Mouse (Mus musculus): ENCODE measurements around the gene Mbtps2. TPM values are rescaled to one million over a fixed set of nuclear protein-coding genes. Genes with fewer than 3 reads are reported as not detected.

Mbtps2 gene
- polyA plus RNA-seq, 1 experiment from 2014 or later: 20.1 TPM

GRCm38 (mm10) chrX:157491145-157491935, 107.2 kb downstream of the Mbtps2 start:
- peak overlapping the region; percentile 63 for H3K4me3 ChIP-seq (replicated peaks; ENCODE audit: low read length)
- no peaks in the 10 kb centered on the region for H3K36me3 ChIP-seq (ENCODE audit: control insufficient read depth, insufficient read depth, low read length)
- H3K9ac ChIP-seq (ENCODE audit: low read length): peak overlapping the region; percentile 78
- peak; percentile 49 for ATAC-seq (ENCODE audit: insufficient read depth, low FRiP score)
- no peaks in the 10 kb centered on the region for H3K4me1 ChIP-seq (ENCODE audit: control insufficient read depth, insufficient read depth, low read length)
- H3K9me3 ChIP-seq (replicated peaks; ENCODE audit: control insufficient read depth, low read length): no peaks in the 10 kb centered on the region
- peak overlapping the region; percentile 62 for H3K4me2 ChIP-seq (ENCODE audit: low read depth, low read length)
- peak overlapping the region; percentile 60 for H3K27ac ChIP-seq (ENCODE audit: low read length)
- 14% methylated on average over 74 of the region's 104 CpGs for WGBS
- no peaks in the 10 kb centered on the region for H3K27me3 ChIP-seq (ENCODE audit: control insufficient read depth, insufficient read depth, low read length)

DNA sequence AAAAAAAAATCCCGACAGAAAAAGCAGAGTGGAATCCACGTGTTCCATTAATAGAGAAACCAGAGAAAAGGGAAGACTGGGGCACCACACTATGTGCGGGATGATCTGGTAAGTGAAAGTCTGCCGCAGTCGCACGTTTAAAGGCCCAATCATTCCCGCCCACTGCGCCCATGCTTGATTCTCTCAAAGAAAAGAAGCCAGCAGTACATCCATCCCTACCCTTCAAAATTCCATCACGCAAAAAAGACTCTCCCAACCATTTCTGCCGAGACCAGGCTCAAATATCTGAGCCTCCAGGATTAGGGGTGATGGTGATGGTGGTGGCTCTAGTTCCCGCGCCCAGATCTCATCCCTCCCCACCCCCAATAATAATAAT, 107.8 kb downstream of the Mbtps2 start:
- H3K36me3 ChIP-seq (ENCODE audit: control insufficient read depth, insufficient read depth, low read length): no peaks in the 10 kb centered on the region
- WGBS: 22% methylated on average over 12 of the region's 12 CpGs
- peak overlapping the region; percentile 78 for H3K9ac ChIP-seq (ENCODE audit: low read length)
- peak overlapping the region; percentile 60; the same call in 1 of the 2 replicates for H3K27ac ChIP-seq (ENCODE audit: low read length)
- no peaks in the 10 kb centered on the region for H3K9me3 ChIP-seq (replicated peaks; ENCODE audit: control insufficient read depth, low read length)
- no peaks in the 10 kb centered on the region for H3K4me1 ChIP-seq (ENCODE audit: control insufficient read depth, insufficient read depth, low read length)
- peak overlapping the region; percentile 62 for H3K4me2 ChIP-seq (ENCODE audit: low read depth, low read length)
- H3K27me3 ChIP-seq (ENCODE audit: control insufficient read depth, insufficient read depth, low read length): no peaks in the 10 kb centered on the region
- H3K4me3 ChIP-seq (replicated peaks; ENCODE audit: low read length): peak overlapping the region; percentile 63
- ATAC-seq (ENCODE audit: insufficient read depth, low FRiP score): no peak

DNA sequence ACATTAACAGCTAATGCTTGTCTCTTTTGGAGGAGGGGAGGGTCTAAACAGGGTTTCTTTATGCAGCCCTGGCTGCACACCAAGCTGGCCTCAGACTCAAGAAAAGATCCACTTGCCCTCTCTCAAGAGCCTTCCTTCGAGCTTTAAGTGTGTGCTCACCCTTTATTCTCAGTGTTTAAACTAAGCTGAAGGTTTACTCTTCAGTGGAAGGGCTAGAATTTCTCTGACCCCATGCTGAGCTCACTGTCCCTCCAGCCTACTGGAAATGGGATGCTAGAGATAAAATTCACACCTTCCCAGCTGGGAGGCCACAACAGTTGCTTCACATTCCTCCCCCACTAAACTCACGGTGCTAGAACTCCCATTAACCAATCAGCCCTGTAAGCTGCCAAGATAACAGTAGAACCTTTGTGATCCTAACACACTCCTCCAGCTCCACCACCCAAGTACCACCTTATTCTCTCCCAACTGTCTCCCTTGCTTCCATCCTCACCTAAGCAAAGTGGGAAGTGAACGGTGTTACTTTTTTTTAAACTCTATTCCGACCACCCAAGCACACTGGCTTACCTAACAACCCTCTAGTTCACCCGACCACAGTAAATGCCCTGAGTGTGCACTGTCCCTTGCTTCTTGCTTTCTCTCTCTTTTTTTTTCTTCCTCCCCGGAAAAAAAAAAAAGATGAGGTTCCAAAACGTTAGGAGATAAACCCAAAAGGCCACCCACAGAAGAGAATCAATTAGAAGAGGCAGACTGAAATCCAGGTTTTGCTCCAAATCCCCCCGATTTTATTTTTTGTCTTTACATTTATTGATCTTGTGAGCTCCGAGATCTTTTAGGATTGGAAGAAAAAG, 108.4 kb downstream of the Mbtps2 start:
- Histone ChIP-seq H3K36me3 (ENCODE audit: control insufficient read depth, insufficient read depth, low read length) (no peaks in the 10 kb centered on the region), H3K4me3 (replicated peaks; ENCODE audit: low read length) (peak overlapping the region; percentile 63), H3K27ac (ENCODE audit: low read length) (no peak overlapping the region), H3K9ac (ENCODE audit: low read length) (no peak overlapping the region), H3K27me3 (ENCODE audit: control insufficient read depth, insufficient read depth, low read length) (no peaks in the 10 kb centered on the region), H3K4me1 (ENCODE audit: control insufficient read depth, insufficient read depth, low read length) (no peaks in the 10 kb centered on the region), H3K9me3 (replicated peaks; ENCODE audit: control insufficient read depth, low read length) (no peaks in the 10 kb centered on the region), H3K4me2 (ENCODE audit: low read depth, low read length) (peak overlapping the region; percentile 62)
- no peak for ATAC-seq (ENCODE audit: insufficient read depth, low FRiP score)
- WGBS: 16% methylated on average over 8 of the region's 9 CpGs

- WGBS: 85% methylated on average over 3 of the region's 3 CpGs
- no peak for ATAC-seq (ENCODE audit: insufficient read depth, low FRiP score)
- no peaks in the 10 kb centered on the region for H3K9me3 ChIP-seq (replicated peaks; ENCODE audit: control insufficient read depth, low read length)
- no peak overlapping the region for H3K4me2 ChIP-seq (ENCODE audit: low read depth, low read length)
- H3K9ac ChIP-seq (ENCODE audit: low read length): no peak overlapping the region
- H3K4me1 ChIP-seq (ENCODE audit: control insufficient read depth, insufficient read depth, low read length): no peaks in the 10 kb centered on the region
- H3K4me3 ChIP-seq (replicated peaks; ENCODE audit: low read length): no peak overlapping the region
- no peak overlapping the region for H3K27ac ChIP-seq (ENCODE audit: low read length)
- no peaks in the 10 kb centered on the region for H3K36me3 ChIP-seq (ENCODE audit: control insufficient read depth, insufficient read depth, low read length)
- H3K27me3 ChIP-seq (ENCODE audit: control insufficient read depth, insufficient read depth, low read length): no peaks in the 10 kb centered on the region
Measured at GRCm38 (mm10) chrX:157488831-157489230, 109.7 kb downstream of the Mbtps2 start.

- no peak overlapping the region for H3K27ac ChIP-seq (ENCODE audit: low read length)
- H3K4me2 ChIP-seq (ENCODE audit: low read depth, low read length): no peak overlapping the region
- H3K4me3 ChIP-seq (replicated peaks; ENCODE audit: low read length): no peak overlapping the region
- ATAC-seq (ENCODE audit: insufficient read depth, low FRiP score): no peak
- no peaks in the 10 kb centered on the region for H3K36me3 ChIP-seq (ENCODE audit: control insufficient read depth, insufficient read depth, low read length)
- no peaks in the 10 kb centered on the region for H3K9me3 ChIP-seq (replicated peaks; ENCODE audit: control insufficient read depth, low read length)
- H3K4me1 ChIP-seq (ENCODE audit: control insufficient read depth, insufficient read depth, low read length): no peaks in the 10 kb centered on the region
- no peak overlapping the region for H3K9ac ChIP-seq (ENCODE audit: low read length)
- 57% methylated on average over 2 of the region's 2 CpGs for WGBS
- no peaks in the 10 kb centered on the region for H3K27me3 ChIP-seq (ENCODE audit: control insufficient read depth, insufficient read depth, low read length)
Measured at GRCm38 (mm10) chrX:157486765-157487164, 111.8 kb downstream of the Mbtps2 start.

Other genes starting within 250 kb of the Mbtps2 start
- gene Phex, start 183.4 kb downstream of the Mbtps2 start, polyA plus RNA-seq (2015; fragmentation: Nextera tagmentation; extraction: Ambion mirVana): 0.09 and 0.22 TPM in 2 replicates
- 34.0 and 34.9 TPM in 2 replicates for gene Sms, start 106.4 kb downstream of the Mbtps2 start, polyA plus RNA-seq (2015; fragmentation: Nextera tagmentation; extraction: Ambion mirVana)
- 2.1 and 3.5 TPM in 2 replicates for gene Yy2, start 29.7 kb downstream of the Mbtps2 start, polyA plus RNA-seq (2015; fragmentation: Nextera tagmentation; extraction: Ambion mirVana)
- 8.8 and 42.3 TPM in 2 replicates for gene Smpx, start 100.2 kb upstream of the Mbtps2 start, polyA plus RNA-seq (2015; fragmentation: Nextera tagmentation; extraction: Ambion mirVana)
- 0.19 and 0.46 TPM in 2 replicates for gene Klhl34, start 219.7 kb upstream of the Mbtps2 start, polyA plus RNA-seq (2015; fragmentation: Nextera tagmentation; extraction: Ambion mirVana)